Mouse (Mus musculus) cortical plate, adult 2 months (tissue): ENCODE measurements around the gene St3gal3. TPM values are rescaled to one million over a fixed set of nuclear protein-coding genes. Genes with fewer than 3 reads are reported as not detected.
A peak's percentile ranks its signal among the peaks of the same experiment; 100 is the strongest.

ENCODE experiments used
- H3K27ac ChIP-seq: fragments of 200-500 bp; 2 replicates; pipeline ENCODE4 v1.5.1; 2012; ENCODE audit warnings: low read length, control low read depth, inconsistent platforms; ENCODE audit not compliant: insufficient read depth
- H3K4me1 ChIP-seq: fragments of 200-500 bp; 2 replicates; pipeline ENCODE4 v1.6.1; 2011; ENCODE audit warnings: low read length; ENCODE audit not compliant: control insufficient read depth, insufficient read depth
- H3K4me3 ChIP-seq: fragments of 200-500 bp; 2 replicates; pipeline ENCODE4 v1.5.1; 2011; ENCODE audit warnings: mild to moderate bottlenecking, low read length, control low read depth; ENCODE audit not compliant: insufficient read depth
- CTCF ChIP-seq: fragments of 200-500 bp; IDR thresholded peaks from 2 replicates; pipeline ENCODE4 v1.5.1; 2011; ENCODE audit warnings: mild to moderate bottlenecking, control low read depth, low read length; ENCODE audit not compliant: insufficient read depth; ENCODE audit errors: extremely low read depth
- POLR2A ChIP-seq: fragments of 200-500 bp; IDR thresholded peaks from 2 replicates; pipeline ENCODE4 v1.6.1; 2011; ENCODE audit warnings: mild to moderate bottlenecking, low read length, control low read depth; ENCODE audit not compliant: insufficient read depth; ENCODE audit errors: extremely low read depth
- polyA plus RNA-seq: library from polyadenylated mRNA; depleted of rRNA; stranded (reverse); fragments of >200 nt; gene quantifications from 2 replicates; pipeline ENCODE4 v1.2.3, GENCODE M21; 2012

The St3gal3 gene
- polyA plus RNA-seq, 1 experiment, result 52.3 TPM

DNA sequence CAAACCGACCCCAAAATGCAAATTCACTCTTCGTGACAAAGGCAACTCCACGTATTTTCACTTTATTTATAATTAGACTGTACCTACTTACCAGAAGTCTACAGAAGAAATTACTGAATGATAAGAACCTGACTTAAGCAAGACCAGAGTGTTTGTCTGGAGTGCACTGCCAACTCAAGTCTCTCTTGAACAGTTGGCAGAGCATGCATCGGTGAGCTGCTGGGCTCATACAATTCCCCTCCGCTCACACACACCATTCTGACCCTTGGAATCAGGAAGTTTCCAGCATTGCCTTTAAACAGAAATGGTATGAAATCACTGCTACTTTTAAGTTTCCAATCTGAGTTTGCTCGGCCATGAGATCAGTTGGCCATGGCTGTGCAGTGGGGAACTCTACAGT is 36.1 kb downstream of the St3gal3 start:
- H3K27ac ChIP-seq, result no peak overlapping the region
- TF ChIP-seq CTCF, result no peak
- TF ChIP-seq POLR2A, result no peak
- no peak overlapping the region for H3K4me3 ChIP-seq
- no peaks in the 10 kb centered on the region for H3K4me1 ChIP-seq

- Histone ChIP-seq H3K4me3 (no peak overlapping the region), H3K27ac (no peak overlapping the region), H3K4me1 (no peaks in the 10 kb centered on the region)
- TF ChIP-seq CTCF, result no peak
- TF ChIP-seq POLR2A, result no peak
Observed at GRCm38 (mm10) chr4:118096069-118096468, 38.6 kb downstream of the St3gal3 start.

GRCm38 (mm10) chr4:118092784-118093457 is 41.8 kb downstream of the St3gal3 start:
- no peak for TF ChIP-seq POLR2A
- no peak for TF ChIP-seq CTCF
- Histone ChIP-seq H3K27ac (no peak overlapping the region), H3K4me3 (no peak overlapping the region), H3K4me1 (no peaks in the 10 kb centered on the region)

GRCm38 (mm10) chr4:118090449-118090848 is 44.3 kb downstream of the St3gal3 start:
- Histone ChIP-seq H3K4me3 (no peak overlapping the region), H3K4me1 (no peaks in the 10 kb centered on the region), H3K27ac (no peak overlapping the region)
- TF ChIP-seq CTCF, result no peak

GRCm38 (mm10) chr4:118089939-118090338 is 44.8 kb downstream of the St3gal3 start:
- no peak overlapping the region for H3K4me3 ChIP-seq
- no peak for TF ChIP-seq POLR2A
- peak; percentile 75 for TF ChIP-seq CTCF
- no peaks in the 10 kb centered on the region for H3K4me1 ChIP-seq
- no peak overlapping the region for H3K27ac ChIP-seq

DNA sequence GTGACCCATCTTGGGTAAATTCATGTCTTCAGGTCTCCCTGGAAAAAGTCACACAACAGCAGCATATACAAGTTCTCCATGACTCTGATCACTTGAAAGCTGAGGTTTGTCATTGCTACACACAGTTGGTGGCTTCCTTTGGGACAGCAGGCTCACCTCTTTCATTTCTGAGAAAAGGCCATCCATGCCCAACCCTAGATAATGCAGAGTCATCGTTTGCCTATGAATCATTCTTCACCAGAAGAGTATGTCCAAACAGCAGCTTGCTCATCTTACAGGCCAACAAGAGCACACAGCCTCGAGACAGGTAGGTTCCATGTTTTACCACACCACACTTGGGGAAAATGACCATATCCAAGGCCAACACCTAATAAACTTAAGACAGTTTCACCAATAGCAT is 45.9 kb downstream of the St3gal3 start:
- no peak for TF ChIP-seq CTCF
- TF ChIP-seq POLR2A, result no peak
- Histone ChIP-seq H3K27ac (no peak overlapping the region), H3K4me3 (no peak overlapping the region), H3K4me1 (peaks cover 4% of the 10 kb centered on the region)

DNA sequence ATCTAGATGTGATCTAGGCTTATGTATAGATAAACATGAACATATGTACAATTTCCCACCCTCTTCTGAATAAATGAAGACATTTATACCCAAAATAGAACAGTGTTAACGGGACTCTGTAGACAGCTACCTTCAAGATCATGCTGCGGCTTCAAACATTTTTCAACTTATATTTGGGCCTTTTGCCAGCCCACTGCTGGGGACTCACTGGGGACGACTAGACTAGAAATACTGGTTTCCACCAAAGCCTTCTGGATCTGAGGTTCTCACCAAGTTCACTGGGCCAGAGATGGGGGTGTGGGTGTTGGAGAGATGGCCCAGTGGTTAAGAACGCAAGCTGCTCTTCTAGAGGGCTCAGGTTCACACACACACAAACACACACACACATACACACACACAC is 49.7 kb downstream of the St3gal3 start:
- TF ChIP-seq CTCF, result no peak
- TF ChIP-seq POLR2A, result no peak
- peaks cover 4% of the 10 kb centered on the region for H3K4me1 ChIP-seq
- H3K27ac ChIP-seq, result no peak overlapping the region
- H3K4me3 ChIP-seq, result no peak overlapping the region

DNA sequence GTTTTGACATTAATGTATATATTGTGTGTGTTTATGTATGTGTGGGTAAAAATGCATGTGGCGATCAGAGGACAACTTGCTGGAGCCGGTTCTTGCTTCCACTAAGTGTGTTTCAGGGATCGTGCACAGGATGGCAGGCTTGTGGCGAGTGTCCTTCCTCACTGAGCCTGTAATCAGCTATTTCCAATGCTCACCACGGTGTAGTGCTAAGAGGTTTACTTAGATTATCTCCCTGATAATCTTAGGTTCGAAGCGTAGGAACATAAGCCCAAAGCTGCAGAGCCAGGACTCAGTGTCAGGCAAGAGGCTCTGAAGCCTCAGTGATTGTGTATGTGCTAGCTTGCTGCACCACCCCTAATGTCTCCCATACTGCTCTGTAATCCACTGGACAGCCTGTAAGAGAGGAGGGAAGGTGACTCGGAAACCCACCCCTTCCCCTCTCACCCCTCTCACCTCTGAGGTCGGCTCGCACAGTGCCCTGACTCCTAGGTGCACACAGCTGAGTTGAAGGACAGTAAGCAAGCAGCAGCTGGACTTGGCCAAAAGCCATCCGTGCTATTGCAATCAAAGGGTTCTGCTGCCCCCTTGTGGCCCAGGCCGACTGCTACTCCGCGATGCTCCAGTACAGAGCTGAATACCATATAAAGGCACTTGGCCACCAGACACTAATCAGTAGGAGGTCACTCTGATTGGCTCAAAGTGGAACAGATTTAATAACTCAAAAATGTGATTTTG is 51.3 kb downstream of the St3gal3 start:
- Histone ChIP-seq H3K4me3 (no peak overlapping the region), H3K27ac (no peak overlapping the region), H3K4me1 (peaks cover 4% of the 10 kb centered on the region)
- peak; percentile 97 for TF ChIP-seq CTCF
- TF ChIP-seq POLR2A, result no peak

DNA sequence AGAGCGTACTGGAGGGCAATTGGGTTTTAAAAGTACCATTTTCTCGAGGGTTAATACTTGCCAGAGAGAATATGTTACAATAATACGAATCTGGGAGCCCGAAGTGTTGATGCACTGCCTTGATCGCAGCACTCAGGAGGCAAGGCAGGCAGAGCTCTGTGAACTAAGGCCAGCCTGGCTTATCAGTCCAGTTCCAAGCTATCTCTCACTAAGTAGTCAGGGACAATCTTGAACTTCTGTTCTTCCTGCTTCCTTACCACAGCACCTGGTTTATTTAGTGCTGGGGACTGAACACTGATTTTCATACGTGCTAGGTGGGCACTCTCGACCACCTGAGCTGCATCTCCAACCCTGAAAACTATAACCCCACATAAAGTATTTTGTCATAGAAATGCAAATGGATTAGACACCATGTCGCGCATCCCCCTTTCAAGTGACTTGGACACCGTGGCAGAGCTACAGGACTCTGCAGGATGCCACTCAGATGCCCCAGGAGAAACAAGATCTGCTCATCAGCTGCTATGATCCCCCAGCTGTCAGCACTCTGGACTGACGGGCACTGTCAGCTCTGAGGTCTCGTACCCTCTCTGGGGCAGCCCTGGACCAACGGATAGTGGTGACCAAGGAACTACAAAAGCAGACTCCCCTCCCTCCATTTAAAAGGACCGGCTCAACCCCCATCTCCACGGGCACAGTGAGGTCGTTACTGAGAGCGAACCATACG is 52.9 kb downstream of the St3gal3 start:
- Histone ChIP-seq H3K4me1 (peaks cover 4% of the 10 kb centered on the region), H3K4me3 (no peak overlapping the region), H3K27ac (no peak overlapping the region)
- no peak for TF ChIP-seq POLR2A
- no peak for TF ChIP-seq CTCF

DNA sequence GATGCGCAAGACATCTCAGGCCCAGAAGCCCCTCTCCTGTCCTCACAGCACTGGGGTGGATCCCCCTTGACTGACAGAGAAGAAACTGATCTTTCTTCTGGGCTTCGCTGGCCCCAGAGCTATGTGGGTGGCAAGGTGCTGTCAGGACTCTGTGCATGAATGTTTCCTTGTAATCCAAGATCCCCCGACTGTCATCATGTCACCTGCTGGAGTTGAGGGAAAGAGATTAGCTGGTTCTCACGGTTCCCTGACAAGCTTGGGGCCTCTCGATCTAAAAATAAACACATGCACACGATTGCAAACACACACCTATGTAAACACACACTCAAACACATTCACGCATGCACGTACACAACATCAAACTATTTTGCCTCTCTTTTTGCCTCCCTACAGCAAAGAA is 54.2 kb downstream of the St3gal3 start:
- TF ChIP-seq POLR2A (no peak), CTCF (no peak)
- H3K4me3 ChIP-seq, result no peak overlapping the region
- H3K4me1 ChIP-seq, result peaks cover 4% of the 10 kb centered on the region
- no peak overlapping the region for H3K27ac ChIP-seq
